Mouse (Mus musculus) embryonic facial prominence, embryonic 13.5 days (tissue): Measurements from ENCODE around the gene Adamts18. TPM values are rescaled to one million over a fixed set of nuclear protein-coding genes. Genes with fewer than 3 reads are reported as not detected.

Experiments used
- ATAC-seq: fragments of 200-750 bp; cut with Nextera tagmentation; 2 replicates; pipeline ENCODE4 v1.8.0; 2017; ENCODE audit warnings: low read depth; ENCODE audit not compliant: insufficient number of reproducible peaks, insufficient read depth, low FRiP score, low TSS enrichment
- H3K27ac ChIP-seq: fragments of 300-500 bp; sonication (generic); 2 replicates; pipeline ENCODE4 v1.5.1; 2015; ENCODE audit warnings: moderate library complexity, mild to moderate bottlenecking, inconsistent platforms
- H3K27me3 ChIP-seq: fragments of 300-500 bp; sonication (generic); 2 replicates; pipeline ENCODE4 v1.6.1; 2015; ENCODE audit warnings: mild to moderate bottlenecking, inconsistent platforms
- H3K36me3 ChIP-seq: fragments of 300-500 bp; sonication (generic); 2 replicates; pipeline ENCODE4 v1.6.1; 2015; ENCODE audit warnings: mild to moderate bottlenecking, inconsistent platforms
- H3K4me1 ChIP-seq: fragments of 300-500 bp; sonication (generic); 2 replicates; pipeline ENCODE4 v1.6.1; 2015; ENCODE audit warnings: inconsistent platforms
- H3K4me2 ChIP-seq: fragments of 300-500 bp; sonication (generic); 2 replicates; pipeline ENCODE4 v1.6.1; 2015; ENCODE audit warnings: moderate library complexity, mild to moderate bottlenecking, inconsistent platforms
- H3K4me3 ChIP-seq: fragments of 300-500 bp; sonication (generic); 2 replicates; pipeline ENCODE4 v1.5.1; 2015; ENCODE audit warnings: mild to moderate bottlenecking, inconsistent platforms
- H3K9ac ChIP-seq: fragments of 300-500 bp; sonication (generic); 2 replicates; pipeline ENCODE4 v1.6.1; 2015; ENCODE audit warnings: mild to moderate bottlenecking, inconsistent platforms
- H3K9me3 ChIP-seq: fragments of 300-500 bp; sonication (generic); 2 replicates; pipeline ENCODE4 v1.6.1; 2016; ENCODE audit warnings: inconsistent platforms
- WGBS: fragments of 180-500 bp; shearing (Covaris S2); methylation state at CpG from one replicate; pipeline ENCODE4 v1.1.7; 2015; ENCODE audit warnings: mixed read lengths; 5-methylcytosine and 5-hydroxymethylcytosine counted together
- polyA plus RNA-seq: library from polyadenylated mRNA; unstranded; fragments of >200 nt; fragmentation: Nextera tagmentation; extraction: Ambion mirVana; gene quantifications from 2 replicates; pipeline ENCODE4 v1.2.1, GENCODE M21; 2015

Gene Adamts18
- polyA plus RNA-seq, 1 experiment from 2014 or later = 8.7 TPM

- Histone ChIP-seq H3K36me3 (no peaks in the 10 kb centered on the region), H3K4me2 (no peak overlapping the region), H3K27me3 (no peaks in the 10 kb centered on the region), H3K9me3 (0 out of 2 replicates have a peak, but pooled peaks cover 4% of the 10 kb centered on the region), H3K9ac (no peak overlapping the region), H3K27ac (peak overlapping the region; percentile 2; the same call in 1 of the 2 replicates), H3K4me3 (no peak overlapping the region), H3K4me1 (0 out of 2 replicates have a peak, but pooled peaks cover 4% of the 10 kb centered on the region)
- 64% methylated on average over 13 of the region's 13 CpGs for WGBS
- ATAC-seq = peak; percentile 84; the same call in 1 of the 2 replicates
Observed at GRCm38 (mm10) chr8:113865326-113866093, 17.0 kb upstream of the Adamts18 start.

- Histone ChIP-seq H3K4me3 (no peak overlapping the region), H3K27me3 (0 out of 2 replicates have a peak, but pooled peaks cover 3% of the 10 kb centered on the region), H3K27ac (no peak overlapping the region), H3K36me3 (no peaks in the 10 kb centered on the region), H3K4me2 (no peak overlapping the region), H3K4me1 (peaks cover 6% of the 10 kb centered on the region; the same call in 1 of the 2 replicates), H3K9me3 (0 out of 2 replicates have a peak, but pooled peaks cover 4% of the 10 kb centered on the region), H3K9ac (no peak overlapping the region)
- 88% methylated on average over 12 of the region's 12 CpGs for WGBS
- no peak for ATAC-seq
Observed at GRCm38 (mm10) chr8:113859890-113860683, 11.5 kb upstream of the Adamts18 start.

- no peak overlapping the region for H3K9ac ChIP-seq
- H3K36me3 ChIP-seq = no peaks in the 10 kb centered on the region
- no peak overlapping the region for H3K4me3 ChIP-seq
- H3K9me3 ChIP-seq = no peaks in the 10 kb centered on the region
- WGBS = 49% methylated on average over 7 of the region's 7 CpGs
- H3K4me2 ChIP-seq = no peak overlapping the region
- peaks cover 8% of the 10 kb centered on the region for H3K4me1 ChIP-seq
- no peak for ATAC-seq
- H3K27ac ChIP-seq = no peak overlapping the region
- H3K27me3 ChIP-seq = 0 out of 2 replicates have a peak, but pooled peaks cover 3% of the 10 kb centered on the region
Observed at GRCm38 (mm10) chr8:113858801-113859200, 10.3 kb upstream of the Adamts18 start.

- Histone ChIP-seq H3K27ac (no peak overlapping the region), H3K4me2 (no peak overlapping the region), H3K9ac (no peak overlapping the region), H3K9me3 (peaks cover 6% of the 10 kb centered on the region; the same call in 1 of the 2 replicates), H3K27me3 (peaks cover 15% of the 10 kb centered on the region), H3K4me1 (peaks cover 16% of the 10 kb centered on the region), H3K36me3 (no peaks in the 10 kb centered on the region), H3K4me3 (no peak overlapping the region)
- no peak for ATAC-seq
- 82% methylated on average over 8 of the region's 8 CpGs for WGBS
Observed at GRCm38 (mm10) chr8:113854622-113855293, 6.2 kb upstream of the Adamts18 start.

- Histone ChIP-seq H3K27ac (no peak overlapping the region), H3K4me2 (no peak overlapping the region), H3K4me3 (no peak overlapping the region), H3K4me1 (peaks cover 20% of the 10 kb centered on the region), H3K9ac (no peak overlapping the region), H3K27me3 (peaks cover 25% of the 10 kb centered on the region), H3K36me3 (no peaks in the 10 kb centered on the region), H3K9me3 (peaks cover 6% of the 10 kb centered on the region; the same call in 1 of the 2 replicates)
- no peak for ATAC-seq
- 44% methylated on average over 4 of the region's 4 CpGs for WGBS
Observed at GRCm38 (mm10) chr8:113853714-113854113, 5.2 kb upstream of the Adamts18 start.

- WGBS = 44% methylated on average over 4 of the region's 4 CpGs
- no peak overlapping the region for H3K4me2 ChIP-seq
- H3K36me3 ChIP-seq = no peaks in the 10 kb centered on the region
- no peak overlapping the region for H3K4me3 ChIP-seq
- ATAC-seq = no peak
- H3K27me3 ChIP-seq = peaks cover 44% of the 10 kb centered on the region
- H3K4me1 ChIP-seq = peaks cover 32% of the 10 kb centered on the region
- H3K9me3 ChIP-seq = peaks cover 6% of the 10 kb centered on the region; the same call in 1 of the 2 replicates
- H3K27ac ChIP-seq = no peak overlapping the region
- no peak overlapping the region for H3K9ac ChIP-seq
Observed at GRCm38 (mm10) chr8:113851655-113852054, 3.1 kb upstream of the Adamts18 start.

GRCm38 (mm10) chr8:113848081-113848652, 371 bp downstream of the Adamts18 start:
- no peaks in the 10 kb centered on the region for H3K36me3 ChIP-seq
- peak; percentile 43 for ATAC-seq

GRCm38 (mm10) chr8:113847606-113848080, 895 bp downstream of the Adamts18 start:
- no peak for ATAC-seq
- Histone ChIP-seq H3K27ac (peak overlapping the region; percentile 66; the same call in 1 of the 2 replicates), H3K4me2 (peak overlapping the region; percentile 99), H3K27me3 (peaks cover 49% of the 10 kb centered on the region), H3K9ac (peak overlapping the region; percentile 75), H3K4me3 (peak overlapping the region; percentile 57), H3K36me3 (no peaks in the 10 kb centered on the region), H3K4me1 (peaks cover 21% of the 10 kb centered on the region), H3K9me3 (peaks cover 6% of the 10 kb centered on the region; the same call in 1 of the 2 replicates)
- 18% methylated on average over 12 of the region's 12 CpGs for WGBS

More at GRCm38 (mm10) chr8:113848081-113848652, 371 bp downstream of the Adamts18 start:
- Histone ChIP-seq H3K27me3 (peaks cover 49% of the 10 kb centered on the region), H3K9ac (peak overlapping the region; percentile 75), H3K4me3 (peak overlapping the region; percentile 57), H3K9me3 (peaks cover 6% of the 10 kb centered on the region; the same call in 1 of the 2 replicates), H3K27ac (peak overlapping the region; percentile 66; the same call in 1 of the 2 replicates), H3K4me1 (peaks cover 22% of the 10 kb centered on the region), H3K4me2 (peak overlapping the region; percentile 99)
- under 1% methylated on average over 50 of the region's 50 CpGs for WGBS

GRCm38 (mm10) chr8:113846669-113847068, 1.9 kb downstream of the Adamts18 start:
- WGBS = 71% methylated on average over 5 of the region's 5 CpGs
- Histone ChIP-seq H3K9me3 (peaks cover 6% of the 10 kb centered on the region; the same call in 1 of the 2 replicates), H3K4me3 (peak overlapping the region; percentile 57; the same call in 1 of the 2 replicates), H3K9ac (no peak overlapping the region), H3K36me3 (no peaks in the 10 kb centered on the region), H3K27me3 (peaks cover 49% of the 10 kb centered on the region), H3K4me2 (peak overlapping the region; percentile 99), H3K27ac (no peak overlapping the region), H3K4me1 (peaks cover 21% of the 10 kb centered on the region)
- no peak for ATAC-seq

- peaks cover 21% of the 10 kb centered on the region for H3K4me1 ChIP-seq
- no peak overlapping the region for H3K9ac ChIP-seq
- ATAC-seq = no peak
- peak overlapping the region; percentile 13 for H3K4me3 ChIP-seq
- peaks cover 38% of the 10 kb centered on the region for H3K27me3 ChIP-seq
- H3K9me3 ChIP-seq = no peaks in the 10 kb centered on the region
- H3K4me2 ChIP-seq = peak overlapping the region; percentile 40
- H3K36me3 ChIP-seq = no peaks in the 10 kb centered on the region
- 41% methylated on average over 20 of the region's 20 CpGs for WGBS
- H3K27ac ChIP-seq = no peak overlapping the region; the same call in 1 of the 2 replicates
Observed at GRCm38 (mm10) chr8:113844801-113845301, 3.7 kb downstream of the Adamts18 start.
